Mouse (Mus musculus) kidney, embryonic 14.5 days (tissue): ENCODE data around the gene Ift46. TPM values are rescaled to one million over a fixed set of nuclear protein-coding genes. Genes with fewer than 3 reads are reported as not detected.

Experiments
- ATAC-seq: fragments of 200-750 bp; cut with Nextera tagmentation; 2 replicates; pipeline ENCODE4 v1.8.0; 2017; ENCODE audit warnings: moderate number of reproducible peaks, mild to moderate bottlenecking, moderate TSS enrichment, moderate library complexity; ENCODE audit not compliant: low FRiP score, low TSS enrichment
- H3K27ac ChIP-seq: fragments of 300-500 bp; sonication (generic); 2 replicates; pipeline ENCODE4 v1.5.1; 2014; ENCODE audit warnings: low read depth, mild to moderate bottlenecking, low read length, moderate library complexity, mixed read lengths
- H3K27me3 ChIP-seq: fragments of 300-500 bp; sonication (generic); 2 replicates; pipeline ENCODE4 v1.6.1; 2014; ENCODE audit warnings: mild to moderate bottlenecking, low read length; ENCODE audit not compliant: control insufficient read depth, insufficient read depth
- H3K36me3 ChIP-seq: fragments of 300-500 bp; sonication (generic); 2 replicates; pipeline ENCODE4 v1.6.1; 2014; ENCODE audit warnings: low read length, mixed read lengths; ENCODE audit not compliant: control insufficient read depth, insufficient read depth
- H3K4me1 ChIP-seq: fragments of 300-500 bp; sonication (generic); 2 replicates; pipeline ENCODE4 v1.6.1; 2014; ENCODE audit warnings: low read length, mixed read lengths; ENCODE audit not compliant: control insufficient read depth, insufficient read depth
- H3K4me2 ChIP-seq: fragments of 300-500 bp; sonication (generic); replicated peaks from 2 replicates; pipeline ENCODE4 v1.6.1; 2014; ENCODE audit warnings: low read depth, mild to moderate bottlenecking, low read length
- H3K4me3 ChIP-seq: fragments of 300-500 bp; sonication (generic); 2 replicates; pipeline ENCODE4 v1.5.1; 2014; ENCODE audit warnings: mild to moderate bottlenecking, low read length
- H3K9ac ChIP-seq: fragments of 300-500 bp; sonication (generic); 2 replicates; pipeline ENCODE4 v1.6.1; 2014; ENCODE audit warnings: low read depth, mild to moderate bottlenecking, low read length, moderate library complexity
- H3K9me3 ChIP-seq: fragments of 300-500 bp; sonication (generic); 2 replicates; pipeline ENCODE4 v1.6.1; 2016; ENCODE audit warnings: low read length; ENCODE audit not compliant: control insufficient read depth
- WGBS: fragments of 180-500 bp; shearing (Covaris S2); extraction: QIAGEN DNeasy Blood & Tissue Kit; methylation state at CpG from one replicate; pipeline ENCODE4 v1.1.7; 2014; 5-methylcytosine and 5-hydroxymethylcytosine counted together
- polyA plus RNA-seq: library from polyadenylated mRNA; unstranded; fragments of >200 nt; fragmentation: Nextera tagmentation; extraction: Ambion mirVana; gene quantifications from 2 replicates; pipeline ENCODE4 v1.2.1, GENCODE M21; 2014

The Ift46 gene
- polyA plus RNA-seq, 1 experiment from 2014 or later, result 122 TPM

DNA sequence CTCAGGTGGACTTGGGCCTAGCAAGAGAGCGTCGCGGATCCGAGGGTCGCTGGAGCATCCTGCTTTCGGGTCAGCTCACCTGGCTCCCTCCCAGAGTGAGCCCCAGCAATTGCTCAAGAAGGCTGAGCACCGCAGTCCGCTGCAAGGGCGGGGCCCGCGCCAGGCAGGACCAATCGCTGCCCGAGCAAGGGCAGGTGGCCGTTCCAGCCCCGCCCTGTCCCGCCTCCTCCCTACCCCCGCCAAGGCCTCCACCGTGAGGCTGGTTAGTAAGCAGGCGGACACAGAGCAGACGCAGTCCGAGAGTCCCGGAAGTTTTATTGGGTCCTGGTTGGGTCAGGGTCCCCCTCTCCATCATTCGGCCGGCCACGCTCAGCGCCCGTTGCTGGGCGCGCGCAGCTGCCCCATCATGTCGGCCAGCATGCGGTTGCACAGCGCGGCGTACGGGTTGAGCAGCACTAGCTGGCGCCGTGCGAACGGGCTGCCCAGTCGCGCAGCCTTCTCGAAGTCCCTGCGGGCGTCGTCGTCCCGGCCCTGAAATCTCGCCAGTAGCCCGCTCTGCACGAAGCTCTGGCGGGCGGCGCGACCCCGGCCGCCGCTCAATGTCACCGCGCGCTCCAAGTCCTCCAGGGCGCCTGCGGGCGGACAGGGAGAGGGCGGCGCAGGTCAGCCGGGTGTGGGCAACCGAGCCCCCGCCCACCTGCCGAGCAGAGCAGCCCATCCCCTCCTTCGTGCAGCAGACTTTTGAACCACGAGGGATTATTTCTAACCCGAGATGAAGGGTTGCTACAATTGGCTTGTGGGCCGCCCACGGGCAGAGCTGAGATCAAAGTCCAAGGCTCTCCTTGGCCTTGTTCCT is 31.6 kb downstream of the Ift46 start, which contains the start of gene Tmem25:
Tmem25 (minus strand) TSS at position 206 of the 856 bp plus-strand sequence.
- H3K9ac ChIP-seq, result peak within 1 kb of the TSS; percentile 75
- H3K36me3 ChIP-seq, result no peaks in the 10 kb centered on the region
- H3K9me3 ChIP-seq, result no peaks in the 10 kb centered on the region
- H3K4me2 ChIP-seq, result peak within 1 kb of the TSS; percentile 96
- H3K4me1 ChIP-seq, result peaks cover 27% of the 10 kb centered on the region; the same call in 1 of the 2 replicates
- WGBS, result under 1% methylated on average over 68 of the region's 75 CpGs
- peak within 1 kb of the TSS; percentile 79; the same call in 1 of the 2 replicates for H3K27ac ChIP-seq
- peak; percentile 92 for ATAC-seq
- peaks cover 6% of the 10 kb centered on the region; the same call in 1 of the 2 replicates for H3K27me3 ChIP-seq
- peak within 1 kb of the TSS; percentile 69 for H3K4me3 ChIP-seq

DNA sequence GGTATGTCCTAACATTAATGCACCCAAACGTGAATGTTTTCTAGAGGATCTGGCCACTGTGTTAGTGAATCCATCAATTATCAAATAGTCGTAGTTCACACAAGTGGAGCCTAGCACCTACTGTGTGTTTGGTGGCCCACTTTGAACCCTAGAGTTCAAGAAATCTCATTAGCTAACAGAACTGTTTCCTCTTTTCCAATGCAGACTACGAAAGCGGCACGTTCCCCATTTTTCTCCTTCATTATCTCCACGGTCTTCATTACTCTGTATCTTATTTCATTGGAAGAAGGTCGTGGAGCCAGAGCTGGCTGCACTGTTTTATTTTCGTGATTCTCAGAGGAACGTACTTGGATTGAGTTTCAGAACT is 32.2 kb downstream of the Ift46 start:
- no peak; the same call in 1 of the 2 replicates for ATAC-seq
- WGBS, result 26% methylated on average over 9 of the region's 9 CpGs
- Histone ChIP-seq H3K4me1 (peaks cover 27% of the 10 kb centered on the region; the same call in 1 of the 2 replicates), H3K9ac (peak overlapping the region; percentile 75; the same call in 1 of the 2 replicates), H3K36me3 (no peaks in the 10 kb centered on the region; the same call in 1 of the 2 replicates), H3K27ac (no peak overlapping the region), H3K9me3 (no peaks in the 10 kb centered on the region), H3K27me3 (peaks cover 6% of the 10 kb centered on the region; the same call in 1 of the 2 replicates), H3K4me2 (peak overlapping the region; percentile 96), H3K4me3 (peak overlapping the region; percentile 69)

DNA sequence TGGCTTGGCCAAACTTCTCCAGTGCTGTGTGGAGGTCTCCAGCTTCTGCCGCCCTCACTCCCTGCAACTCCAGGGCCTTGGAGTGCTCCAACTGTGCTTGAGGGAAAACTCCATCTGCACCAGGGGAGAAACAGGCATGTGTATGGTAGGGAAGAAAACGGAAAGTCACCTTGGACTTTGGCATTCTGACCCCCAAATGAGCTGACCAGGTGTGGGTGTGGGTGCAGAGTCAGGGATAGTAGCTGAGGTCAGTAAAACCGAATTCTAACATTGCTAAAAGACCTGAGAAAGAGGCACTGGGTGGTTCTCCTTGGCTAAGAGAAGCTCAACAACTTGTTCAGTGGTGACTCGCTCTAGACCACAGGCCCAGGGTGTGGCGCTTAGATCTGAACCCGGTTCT is 34.0 kb downstream of the Ift46 start:
- H3K4me1 ChIP-seq, result peaks cover 27% of the 10 kb centered on the region; the same call in 1 of the 2 replicates
- no peak overlapping the region for H3K27ac ChIP-seq
- no peak overlapping the region for H3K4me2 ChIP-seq
- ATAC-seq, result no peak
- no peak overlapping the region for H3K9ac ChIP-seq
- 88% methylated on average over 6 of the region's 6 CpGs for WGBS
- H3K4me3 ChIP-seq, result no peak overlapping the region
- peaks cover 6% of the 10 kb centered on the region; the same call in 1 of the 2 replicates for H3K27me3 ChIP-seq
- H3K36me3 ChIP-seq, result peaks cover 13% of the 10 kb centered on the region
- no peaks in the 10 kb centered on the region for H3K9me3 ChIP-seq

DNA sequence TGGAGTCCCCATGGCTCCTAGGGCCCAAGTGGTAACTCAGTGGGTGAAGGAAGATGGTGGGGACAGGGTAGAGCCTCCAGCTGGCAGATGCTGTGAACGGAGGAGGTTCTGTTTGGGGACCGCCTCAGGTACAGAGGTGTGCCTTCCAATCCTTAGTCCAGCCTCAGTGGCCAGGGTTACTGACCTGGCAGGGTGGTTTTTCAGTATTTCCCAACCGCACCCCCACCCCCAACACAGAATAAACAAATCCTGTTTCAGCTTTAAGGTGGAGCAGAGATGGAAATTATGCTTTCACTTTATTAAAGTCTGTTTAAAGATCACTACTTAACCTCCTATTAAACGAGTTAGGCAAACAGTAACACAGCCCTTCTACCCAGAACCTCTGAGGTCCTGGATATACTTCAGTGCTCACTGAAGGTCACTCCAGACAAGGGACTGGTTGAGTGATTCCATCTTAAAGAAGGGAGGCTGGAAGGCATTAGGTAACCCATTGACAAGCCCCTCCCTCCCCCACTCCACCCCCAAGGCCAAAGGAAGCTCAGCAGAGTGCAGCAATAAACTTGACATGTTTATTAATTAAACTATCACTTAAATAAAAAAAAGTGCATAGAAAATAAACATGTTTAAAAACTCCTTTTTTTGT is 35.2 kb downstream of the Ift46 start, which contains the start of gene Ttc36:
Ttc36 (minus strand) TSS at position 265 of the 643 bp plus-strand sequence.
- Histone ChIP-seq H3K36me3 (peaks cover 25% of the 10 kb centered on the region), H3K4me3 (no peak within 1 kb of the TSS), H3K27ac (peak within 1 kb of the TSS; percentile 65; the same call in 1 of the 2 replicates), H3K27me3 (peaks cover 5% of the 10 kb centered on the region; the same call in 1 of the 2 replicates), H3K9me3 (no peaks in the 10 kb centered on the region), H3K4me1 (peaks cover 27% of the 10 kb centered on the region; the same call in 1 of the 2 replicates), H3K9ac (no peak within 1 kb of the TSS), H3K4me2 (no peak within 1 kb of the TSS)
- WGBS, result 34% methylated on average over 4 of the region's 4 CpGs
- ATAC-seq, result peak; percentile 63

DNA sequence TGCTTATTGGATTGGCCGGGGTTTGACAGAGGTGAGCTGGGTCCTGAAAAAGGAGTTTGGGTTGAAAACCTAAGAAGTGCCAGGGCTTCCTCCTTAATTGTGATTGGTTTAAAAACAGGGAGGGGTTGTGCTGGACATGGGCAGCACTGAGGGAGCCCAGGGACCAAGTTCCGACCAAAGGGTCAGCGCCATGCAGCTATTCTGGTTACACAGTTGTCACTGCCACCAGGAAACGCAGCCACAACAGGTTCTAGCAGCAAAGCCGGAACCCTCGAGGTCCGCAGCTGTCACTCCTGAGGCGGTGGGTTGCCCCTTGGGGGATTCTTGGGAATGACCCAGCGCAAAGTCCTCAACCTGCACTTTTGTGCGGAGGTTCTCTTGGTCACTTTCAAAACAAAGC is 37.0 kb downstream of the Ift46 start:
- H3K4me1 ChIP-seq, result peaks cover 20% of the 10 kb centered on the region; the same call in 1 of the 2 replicates
- WGBS, result 90% methylated on average over 10 of the region's 10 CpGs
- no peaks in the 10 kb centered on the region for H3K9me3 ChIP-seq
- peaks cover 42% of the 10 kb centered on the region for H3K36me3 ChIP-seq
- H3K9ac ChIP-seq, result no peak overlapping the region
- no peaks in the 10 kb centered on the region for H3K27me3 ChIP-seq
- H3K4me3 ChIP-seq, result no peak overlapping the region
- H3K4me2 ChIP-seq, result no peak overlapping the region
- ATAC-seq, result no peak
- H3K27ac ChIP-seq, result no peak overlapping the region

DNA sequence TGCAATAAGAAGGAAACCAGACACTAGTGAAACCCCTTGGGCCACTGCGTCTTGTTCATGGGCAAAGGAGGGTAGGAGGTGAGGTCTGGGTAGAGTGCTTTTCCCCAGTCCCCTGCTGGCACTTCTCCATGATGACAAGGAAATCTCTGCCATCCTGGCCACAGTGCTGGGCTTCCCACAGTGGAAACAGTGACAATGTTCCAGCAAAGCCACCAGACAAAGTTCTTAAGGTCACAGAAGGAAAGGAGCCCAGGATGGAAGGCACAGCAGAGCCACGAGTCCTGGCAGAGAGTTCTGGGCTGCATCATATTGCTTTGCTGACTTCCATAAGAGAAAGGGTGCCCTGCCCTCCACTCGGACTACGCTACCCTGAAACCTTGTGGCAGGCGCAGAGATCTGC is 37.8 kb downstream of the Ift46 start:
- H3K4me1 ChIP-seq, result peaks cover 15% of the 10 kb centered on the region; the same call in 1 of the 2 replicates
- no peak overlapping the region for H3K4me3 ChIP-seq
- 92% methylated on average over 5 of the region's 5 CpGs for WGBS
- no peak for ATAC-seq
- H3K9me3 ChIP-seq, result no peaks in the 10 kb centered on the region
- no peak overlapping the region for H3K4me2 ChIP-seq
- no peak overlapping the region for H3K27ac ChIP-seq
- no peak overlapping the region for H3K9ac ChIP-seq
- H3K36me3 ChIP-seq, result peaks cover 51% of the 10 kb centered on the region
- no peaks in the 10 kb centered on the region for H3K27me3 ChIP-seq

DNA sequence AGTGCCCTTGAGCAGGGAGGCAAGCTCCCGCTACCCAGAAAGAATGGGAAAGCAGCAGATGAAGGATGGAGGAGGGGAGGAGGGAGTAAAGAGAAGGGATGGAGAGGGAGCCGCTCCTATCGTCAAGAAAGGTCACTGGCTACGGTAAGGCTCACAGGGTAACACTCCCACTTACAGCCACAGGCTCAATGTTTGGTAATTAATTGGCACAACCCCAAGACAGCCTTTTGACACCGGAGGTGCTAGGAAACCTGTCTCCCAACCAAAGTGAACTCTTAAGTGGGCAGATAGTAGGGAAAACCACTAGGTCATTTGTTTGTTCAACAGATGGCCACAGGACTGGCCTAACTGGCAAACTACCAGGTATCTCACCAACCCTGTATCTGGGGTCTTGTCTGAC is 39.4 kb downstream of the Ift46 start:
- Histone ChIP-seq H3K4me2 (no peak overlapping the region), H3K36me3 (peaks cover 66% of the 10 kb centered on the region)
- 53% methylated on average over 5 of the region's 5 CpGs for WGBS

GRCm38 (mm10) chr9:44807778-44808177 is 40.1 kb downstream of the Ift46 start:
- Histone ChIP-seq H3K4me1 (peaks cover 7% of the 10 kb centered on the region; the same call in 1 of the 2 replicates), H3K4me3 (no peak overlapping the region), H3K9me3 (no peaks in the 10 kb centered on the region), H3K9ac (no peak overlapping the region), H3K36me3 (peaks cover 72% of the 10 kb centered on the region), H3K4me2 (no peak overlapping the region), H3K27me3 (no peaks in the 10 kb centered on the region), H3K27ac (no peak overlapping the region)
- 91% methylated on average over 10 of the region's 10 CpGs for WGBS
- no peak for ATAC-seq

More for the DNA sequence above, 39.4 kb downstream of the Ift46 start:
- Histone ChIP-seq H3K27ac (no peak overlapping the region), H3K9ac (no peak overlapping the region), H3K4me3 (no peak overlapping the region), H3K27me3 (no peaks in the 10 kb centered on the region), H3K9me3 (no peaks in the 10 kb centered on the region), H3K4me1 (peaks cover 13% of the 10 kb centered on the region; the same call in 1 of the 2 replicates)
- no peak for ATAC-seq
